Mouse (Mus musculus) heart, embryonic 10.5 days (tissue): ENCODE data around the gene Abtb1. TPM values are rescaled to one million over a fixed set of nuclear protein-coding genes. Genes with fewer than 3 reads are reported as not detected.

Experiments used
- DNase-seq: peaks from one replicate; pipeline ENCODE4 v3.0.0-alpha.2; 2017; ENCODE audit warnings: low spot score
- H3K27ac ChIP-seq: fragments of 300-500 bp; sonication (generic); 2 replicates; pipeline ENCODE4 v1.5.1; 2016; ENCODE audit warnings: mild to moderate bottlenecking
- H3K27me3 ChIP-seq: fragments of 300-500 bp; sonication (generic); 2 replicates; pipeline ENCODE4 v1.6.1; 2016; ENCODE audit warnings: mild to moderate bottlenecking; ENCODE audit not compliant: poor library complexity, insufficient read depth, severe bottlenecking
- H3K36me3 ChIP-seq: fragments of 300-500 bp; sonication (generic); 2 replicates; pipeline ENCODE4 v1.6.1; 2016; ENCODE audit warnings: mild to moderate bottlenecking, moderate library complexity
- H3K4me1 ChIP-seq: fragments of 300-500 bp; sonication (generic); 2 replicates; pipeline ENCODE4 v1.6.1; 2016; ENCODE audit warnings: mild to moderate bottlenecking
- H3K4me3 ChIP-seq: fragments of 300-500 bp; sonication (generic); 2 replicates; pipeline ENCODE4 v1.5.1; 2016; ENCODE audit warnings: mild to moderate bottlenecking, moderate library complexity
- H3K9me3 ChIP-seq: fragments of 300-500 bp; sonication (generic); 2 replicates; pipeline ENCODE4 v1.6.1; 2016; ENCODE audit warnings: mild to moderate bottlenecking, moderate library complexity
- WGBS: fragments of 180-500 bp; shearing (Covaris S2); methylation state at CpG from one replicate; pipeline ENCODE4 v1.1.7; 2016; 5-methylcytosine and 5-hydroxymethylcytosine counted together
- polyA plus RNA-seq: library from polyadenylated mRNA; unstranded; fragments of >200 nt; fragmentation: Nextera tagmentation; extraction: Ambion mirVana; gene quantifications from 2 replicates; pipeline ENCODE4 v1.2.1, GENCODE M21; 2016

Abtb1 gene
- polyA plus RNA-seq, 1 experiment from 2014 or later, result 23.5 TPM

GRCm38 (mm10) chr6:88833340-88834140, 8.2 kb downstream of the Abtb1 start:
- Histone ChIP-seq H3K27ac (peak overlapping the region; percentile 24; the same call in 1 of the 2 replicates), H3K9me3 (no peaks in the 10 kb centered on the region), H3K27me3 (0 out of 2 replicates have a peak, but pooled peaks cover 4% of the 10 kb centered on the region), H3K4me3 (no peak overlapping the region), H3K4me1 (peaks cover 15% of the 10 kb centered on the region), H3K36me3 (peaks cover 34% of the 10 kb centered on the region)
- 70% methylated on average over 5 of the region's 5 CpGs for WGBS
- no peak for DNase-seq

- Histone ChIP-seq H3K27me3 (0 out of 2 replicates have a peak, but pooled peaks cover 4% of the 10 kb centered on the region), H3K4me3 (no peak overlapping the region), H3K27ac (peak overlapping the region; percentile 50; the same call in 1 of the 2 replicates), H3K9me3 (no peaks in the 10 kb centered on the region), H3K4me1 (peaks cover 23% of the 10 kb centered on the region), H3K36me3 (peaks cover 25% of the 10 kb centered on the region)
- whole genome bisulfite sequencing, result 79% methylated on average over 5 of the region's 5 CpGs
- no peak for DNase-seq
Measured at GRCm38 (mm10) chr6:88832663-88833062, 9.1 kb downstream of the Abtb1 start.

GRCm38 (mm10) chr6:88831456-88831855, 10.3 kb downstream of the Abtb1 start:
- WGBS, result 25% methylated on average over 8 of the region's 8 CpGs
- Histone ChIP-seq H3K4me3 (no peak overlapping the region), H3K27me3 (0 out of 2 replicates have a peak, but pooled peaks cover 4% of the 10 kb centered on the region), H3K36me3 (peaks cover 14% of the 10 kb centered on the region), H3K4me1 (peaks cover 35% of the 10 kb centered on the region), H3K27ac (no peak overlapping the region), H3K9me3 (no peaks in the 10 kb centered on the region)
- no peak for DNase-seq

- Histone ChIP-seq H3K27ac (no peak overlapping the region), H3K36me3 (peaks cover 3% of the 10 kb centered on the region; the same call in 1 of the 2 replicates), H3K4me1 (peaks cover 40% of the 10 kb centered on the region), H3K4me3 (no peak overlapping the region), H3K9me3 (no peaks in the 10 kb centered on the region), H3K27me3 (0 out of 2 replicates have a peak, but pooled peaks cover 5% of the 10 kb centered on the region)
- no peak for DNase-seq
- WGBS, result 89% methylated on average over 6 of the region's 6 CpGs
Measured at GRCm38 (mm10) chr6:88830112-88830702, 11.6 kb downstream of the Abtb1 start.

GRCm38 (mm10) chr6:88829579-88829978, 12.2 kb downstream of the Abtb1 start:
- 80% methylated on average over 4 of the region's 4 CpGs for WGBS
- H3K36me3 ChIP-seq, result no peaks in the 10 kb centered on the region

GRCm38 (mm10) chr6:88828206-88829009, 13.4 kb downstream of the Abtb1 start:
- H3K4me3 ChIP-seq, result no peak overlapping the region
- WGBS, result 71% methylated on average over 15 of the region's 15 CpGs
- no peak for DNase-seq
- no peaks in the 10 kb centered on the region for H3K9me3 ChIP-seq
- H3K4me1 ChIP-seq, result peaks cover 35% of the 10 kb centered on the region
- 0 out of 2 replicates have a peak, but pooled peaks cover 20% of the 10 kb centered on the region for H3K27me3 ChIP-seq
- H3K36me3 ChIP-seq, result no peaks in the 10 kb centered on the region
- H3K27ac ChIP-seq, result no peak overlapping the region

More at GRCm38 (mm10) chr6:88829579-88829978, 12.2 kb downstream of the Abtb1 start:
- H3K9me3 ChIP-seq, result no peaks in the 10 kb centered on the region
- H3K4me1 ChIP-seq, result peaks cover 42% of the 10 kb centered on the region
- DNase-seq, result no peak
- 0 out of 2 replicates have a peak, but pooled peaks cover 11% of the 10 kb centered on the region for H3K27me3 ChIP-seq
- no peak overlapping the region for H3K4me3 ChIP-seq
- no peak overlapping the region for H3K27ac ChIP-seq

GRCm38 (mm10) chr6:88827395-88828205, 14.2 kb downstream of the Abtb1 start:
- Histone ChIP-seq H3K36me3 (no peaks in the 10 kb centered on the region), H3K9me3 (no peaks in the 10 kb centered on the region), H3K27ac (peak overlapping the region; percentile 52; the same call in 1 of the 2 replicates), H3K27me3 (0 out of 2 replicates have a peak, but pooled peaks cover 24% of the 10 kb centered on the region), H3K4me1 (peaks cover 31% of the 10 kb centered on the region), H3K4me3 (no peak overlapping the region)
- WGBS, result 62% methylated on average over 13 of the region's 13 CpGs
- DNase-seq, result no peak

GRCm38 (mm10) chr6:88826965-88827364, 14.8 kb downstream of the Abtb1 start:
- H3K4me3 ChIP-seq, result no peak overlapping the region
- no peak for DNase-seq
- WGBS, result 70% methylated on average over 3 of the region's 3 CpGs
- H3K9me3 ChIP-seq, result no peaks in the 10 kb centered on the region
- H3K27me3 ChIP-seq, result 0 out of 2 replicates have a peak, but pooled peaks cover 24% of the 10 kb centered on the region
- no peaks in the 10 kb centered on the region for H3K36me3 ChIP-seq
- peak overlapping the region; percentile 52 for H3K27ac ChIP-seq
- peaks cover 31% of the 10 kb centered on the region for H3K4me1 ChIP-seq

GRCm38 (mm10) chr6:88826545-88826944, 15.2 kb downstream of the Abtb1 start:
- no peaks in the 10 kb centered on the region for H3K9me3 ChIP-seq
- H3K4me1 ChIP-seq, result peaks cover 35% of the 10 kb centered on the region
- peak overlapping the region; percentile 56 for H3K27ac ChIP-seq
- H3K4me3 ChIP-seq, result no peak overlapping the region
- no peaks in the 10 kb centered on the region for H3K36me3 ChIP-seq
- H3K27me3 ChIP-seq, result 0 out of 2 replicates have a peak, but pooled peaks cover 24% of the 10 kb centered on the region
- WGBS, result 26% methylated on average over 6 of the region's 6 CpGs
- peak; percentile 92 for DNase-seq

GRCm38 (mm10) chr6:88826088-88826487, 15.7 kb downstream of the Abtb1 start:
- H3K36me3 ChIP-seq, result no peaks in the 10 kb centered on the region
- H3K4me1 ChIP-seq, result peaks cover 37% of the 10 kb centered on the region
- 55% methylated on average over 3 of the region's 3 CpGs for WGBS
- H3K9me3 ChIP-seq, result no peaks in the 10 kb centered on the region
- H3K27me3 ChIP-seq, result 0 out of 2 replicates have a peak, but pooled peaks cover 24% of the 10 kb centered on the region
- no peak for DNase-seq
- no peak overlapping the region for H3K4me3 ChIP-seq
- H3K27ac ChIP-seq, result peak overlapping the region; percentile 56; the same call in 1 of the 2 replicates

- Histone ChIP-seq H3K27ac (no peak overlapping the region; the same call in 1 of the 2 replicates), H3K4me3 (no peak overlapping the region), H3K36me3 (no peaks in the 10 kb centered on the region), H3K4me1 (peaks cover 52% of the 10 kb centered on the region), H3K27me3 (0 out of 2 replicates have a peak, but pooled peaks cover 20% of the 10 kb centered on the region), H3K9me3 (no peaks in the 10 kb centered on the region)
- WGBS, result 62% methylated on average over 7 of the region's 7 CpGs
- DNase-seq, result no peak
Measured at GRCm38 (mm10) chr6:88824183-88824582, 17.6 kb downstream of the Abtb1 start.
